Mouse (Mus musculus) erythroid progenitor cell, adult 5-6 weeks (primary cell): ENCODE results near the gene Samd7. TPM values are rescaled to one million over a fixed set of nuclear protein-coding genes. Genes with fewer than 3 reads are reported as not detected.

ENCODE experiments used
- total RNA-seq, 2 experiments: library from RNA; stranded (forward) in 1 of 2; stranded (reverse) in 1 of 2; fragments of 150-400 nt in 1 of 2; fragments of 186-747, 209-891 nt in 1 of 2; gene quantifications; 2 replicates each; pipeline versions ENCODE4 v1.2.3 to v1.2.4; 2015 to 2017; ENCODE audit warnings: low replicate concordance in 2 of 2

Gene Samd7
- total RNA-seq, 2 experiments from 2014 or later: 0.42 TPM; not detected in 1

Other genes starting within 250 kb of the Samd7 start
- gene Mecom, start 198.3 kb upstream of the Samd7 start, total RNA-seq (2015; ENCODE audit: low replicate concordance): not detected in 2 replicates
- 0.64 and 0.68 TPM in 2 replicates for gene Mecom, start 198.3 kb upstream of the Samd7 start, total RNA-seq (2017; ENCODE audit: low replicate concordance)
- not detected in 2 replicates for gene Actrt3, start 146.4 kb upstream of the Samd7 start, total RNA-seq (2015; ENCODE audit: low replicate concordance)
- gene Actrt3, start 146.4 kb upstream of the Samd7 start, total RNA-seq (2017; ENCODE audit: low replicate concordance): not detected in 2 replicates
- gene Mynn, start 144.2 kb upstream of the Samd7 start, total RNA-seq (2015; ENCODE audit: low replicate concordance): 14.1 and 32.3 TPM in 2 replicates
- gene Mynn, start 144.2 kb upstream of the Samd7 start, total RNA-seq (2017; ENCODE audit: low replicate concordance): 22.8 and 24.0 TPM in 2 replicates
- not detected in 2 replicates for gene Lrriq4, start 101.8 kb upstream of the Samd7 start, total RNA-seq (2015; ENCODE audit: low replicate concordance)
- gene Lrriq4, start 101.8 kb upstream of the Samd7 start, total RNA-seq (2017; ENCODE audit: low replicate concordance): not detected in 2 replicates
- gene Lrrc34, start 98.4 kb upstream of the Samd7 start, total RNA-seq (2015; ENCODE audit: low replicate concordance): not detected in 2 replicates
- gene Lrrc34, start 98.4 kb upstream of the Samd7 start, total RNA-seq (2017; ENCODE audit: low replicate concordance): not detected in 2 replicates
- not detected in 2 replicates for gene Lrrc31, start 46.5 kb upstream of the Samd7 start, total RNA-seq (2015; ENCODE audit: low replicate concordance)
- not detected in 2 replicates for gene Lrrc31, start 46.5 kb upstream of the Samd7 start, total RNA-seq (2017; ENCODE audit: low replicate concordance)
- gene Sec62, start 46.6 kb downstream of the Samd7 start, total RNA-seq (2015; ENCODE audit: low replicate concordance): 93.0 and 140 TPM in 2 replicates
- gene Sec62, start 46.6 kb downstream of the Samd7 start, total RNA-seq (2017; ENCODE audit: low replicate concordance): 174 and 189 TPM in 2 replicates
- 10.5 and 16.8 TPM in 2 replicates for gene Gpr160, start 109.7 kb downstream of the Samd7 start, total RNA-seq (2015; ENCODE audit: low replicate concordance)
- 6.4 and 14.8 TPM in 2 replicates for gene Gpr160, start 109.7 kb downstream of the Samd7 start, total RNA-seq (2017; ENCODE audit: low replicate concordance)
- gene Phc3, start 223.1 kb downstream of the Samd7 start, total RNA-seq (2015; ENCODE audit: low replicate concordance): 15.9 and 20.2 TPM in 2 replicates
- 17.8 and 23.1 TPM in 2 replicates for gene Phc3, start 223.1 kb downstream of the Samd7 start, total RNA-seq (2017; ENCODE audit: low replicate concordance)
- 2.9 and 4.3 TPM in 2 replicates for gene Prkci, start 249.5 kb downstream of the Samd7 start, total RNA-seq (2015; ENCODE audit: low replicate concordance)
- 1.3 and 2.3 TPM in 2 replicates for gene Prkci, start 249.5 kb downstream of the Samd7 start, total RNA-seq (2017; ENCODE audit: low replicate concordance)